Mouse (Mus musculus): ENCODE measurements at regions not wholly inside any gene's neighbourhood (a gene's known extent, or its start where the extent isn't known, plus 50 kb on each side); places are given as distances from the start of the nearest gene placed in this dataset.

GRCm38 (mm10) chrX:143462632-143463031 is 55.8 kb upstream of the Pak3 start:
- Histone ChIP-seq H3K4me3 (ENCODE audit: control insufficient read depth in 1 of 2, insufficient read depth in 1 of 2, low read depth in 2 of 2, low read length in 2 of 2) (no peak overlapping the region), H3K27ac (ENCODE audit: control insufficient read depth, low read depth, low read length) (no peak overlapping the region), H3K9ac (ENCODE audit: control insufficient read depth, low read depth, low read length, poor library complexity, severe bottlenecking) (no peak overlapping the region), H3K27me3 (ENCODE audit: control insufficient read depth in 1 of 2, insufficient read depth in 2 of 2, low read length in 2 of 2) (no peaks in the 10 kb centered on the region), H3K79me2 (ENCODE audit: control insufficient read depth, insufficient read depth, low read length, poor library complexity) (no peaks in the 10 kb centered on the region), H3K4me1 (ENCODE audit: control insufficient read depth in 1 of 2, insufficient read depth in 2 of 2, low read length in 2 of 2) (no peaks in the 10 kb centered on the region), H3K9me3 (replicated peaks; ENCODE audit: insufficient read depth, low read length) (no peaks in the 10 kb centered on the region), H3K36me3 (ENCODE audit: control insufficient read depth in 1 of 2, insufficient read depth in 2 of 2, low read length in 2 of 2) (no peaks in the 10 kb centered on the region)
- no peak for DNase-seq (ENCODE audit: low read depth, low spot score)
- no peak for TF ChIP-seq POLR2A (IDR thresholded peaks at IDR 0.05; ENCODE audit: control insufficient read depth in 1 of 2, insufficient read depth in 1 of 2, low read depth in 1 of 2, low read length in 2 of 2, poor library complexity in 1 of 2)
- TF ChIP-seq TAL1 (IDR thresholded peaks at IDR 0.05; ENCODE audit: low read length), result no peak
- TF ChIP-seq SMC3 (IDR thresholded peaks at IDR 0.05; ENCODE audit: low read depth, low read length), result peak; percentile 37
- TF ChIP-seq HCFC1 (IDR thresholded peaks at IDR 0.05; ENCODE audit: low read depth, low read length), result no peak
- TF ChIP-seq MAZ (IDR thresholded peaks at IDR 0.05; ENCODE audit: low read depth, low read length), result no peak
- TF ChIP-seq UBTF (IDR thresholded peaks at IDR 0.05; ENCODE audit: borderline replicate concordance, insufficient read depth, low read depth, low read length), result no peak
- TF ChIP-seq MYB (IDR thresholded peaks at IDR 0.05; ENCODE audit: low read depth, low read length), result no peak
- no peak for TF ChIP-seq EP300 (IDR thresholded peaks at IDR 0.05; ENCODE audit: low read depth in 1 of 2, low read length in 2 of 2)
- TF ChIP-seq MAX (IDR thresholded peaks at IDR 0.05; ENCODE audit: low read length), result no peak
- no peak for TF ChIP-seq ZNF384 (IDR thresholded peaks at IDR 0.05; ENCODE audit: low read depth, low read length)
- TF ChIP-seq MYC (IDR thresholded peaks at IDR 0.05; ENCODE audit: low read depth, low read length), result no peak
- TF ChIP-seq POLR2AphosphoS5 (IDR thresholded peaks at IDR 0.05; ENCODE audit: borderline replicate concordance, low read depth, low read length), result no peak
- no peak for TF ChIP-seq USF1 (IDR thresholded peaks at IDR 0.05; ENCODE audit: low read depth, low read length)
- no peak for TF ChIP-seq JUND (IDR thresholded peaks at IDR 0.05; ENCODE audit: low read depth, low read length)
- no peak for TF ChIP-seq ZMIZ1 (IDR thresholded peaks at IDR 0.05; ENCODE audit: low read depth, low read length)
- no peak for TF ChIP-seq SIN3A (IDR thresholded peaks at IDR 0.05; ENCODE audit: low read length)
- TF ChIP-seq GATA1 (IDR thresholded peaks at IDR 0.05; ENCODE audit: low read depth, low read length), result no peak
- peak; percentile 9; the same call in 1 of the 2 replicates for TF ChIP-seq RAD21 (IDR thresholded peaks at IDR 0.05; ENCODE audit: low read depth, low read length)
- TF ChIP-seq NRF1 (IDR thresholded peaks at IDR 0.05; ENCODE audit: insufficient read depth, low read depth, low read length, poor library complexity, severe bottlenecking), result no peak
- peak in 2 of 3 experiments; percentile 8 to 28; a peak in 2 of 6 replicates for TF ChIP-seq CTCF (IDR thresholded peaks at IDR 0.05 in 2 of 3, conservative IDR thresholded peaks at IDR 0.05 in 1 of 3; ENCODE audit: control insufficient read depth in 1 of 3, insufficient read depth in 1 of 3, low read depth in 2 of 3, low read length in 3 of 3, poor library complexity in 1 of 3, severe bottlenecking in 1 of 3)

- H3K36me3 ChIP-seq (ENCODE audit: control insufficient read depth in 1 of 2, insufficient read depth in 2 of 2, low read length in 2 of 2), result no peaks in the 10 kb centered on the region
- TF ChIP-seq POLR2AphosphoS5 (IDR thresholded peaks at IDR 0.05; ENCODE audit: borderline replicate concordance, low read depth, low read length), result no peak
- no peak for TF ChIP-seq SIN3A (IDR thresholded peaks at IDR 0.05; ENCODE audit: low read length)
- no peak for TF ChIP-seq MAZ (IDR thresholded peaks at IDR 0.05; ENCODE audit: low read depth, low read length)
- TF ChIP-seq SMC3 (IDR thresholded peaks at IDR 0.05; ENCODE audit: low read depth, low read length), result peak; percentile 43
- no peak for TF ChIP-seq ETS1 (IDR thresholded peaks at IDR 0.05; ENCODE audit: low read depth, low read length)
- TF ChIP-seq USF1 (IDR thresholded peaks at IDR 0.05; ENCODE audit: low read depth, low read length), result no peak
- TF ChIP-seq POLR2AphosphoS2 (IDR thresholded peaks at IDR 0.05; ENCODE audit: low read length), result no peak
- peak; percentile 38 to 58 (median 57) for TF ChIP-seq CTCF (IDR thresholded peaks at IDR 0.05 in 2 of 3, conservative IDR thresholded peaks at IDR 0.05 in 1 of 3; ENCODE audit: control insufficient read depth in 1 of 3, insufficient read depth in 1 of 3, low read depth in 2 of 3, low read length in 3 of 3, poor library complexity in 1 of 3, severe bottlenecking in 1 of 3)
- no peak for TF ChIP-seq E2F4 (IDR thresholded peaks at IDR 0.05; ENCODE audit: borderline replicate concordance, low read depth, low read length)
- peak; percentile 42 for TF ChIP-seq RAD21 (IDR thresholded peaks at IDR 0.05; ENCODE audit: low read depth, low read length)
- H3K4me1 ChIP-seq (ENCODE audit: control insufficient read depth in 1 of 2, insufficient read depth in 2 of 2, low read length in 2 of 2), result no peaks in the 10 kb centered on the region
- no peaks in the 10 kb centered on the region for H3K27me3 ChIP-seq (ENCODE audit: control insufficient read depth in 1 of 2, insufficient read depth in 2 of 2, low read length in 2 of 2)
- H3K79me2 ChIP-seq (ENCODE audit: control insufficient read depth, insufficient read depth, low read length, poor library complexity), result no peaks in the 10 kb centered on the region
- peak; percentile 20 for DNase-seq (ENCODE audit: low read depth, low spot score)
- H3K9me3 ChIP-seq (replicated peaks; ENCODE audit: insufficient read depth, low read length), result no peaks in the 10 kb centered on the region
- H3K27ac ChIP-seq (ENCODE audit: control insufficient read depth, low read depth, low read length), result no peak overlapping the region
- no peak overlapping the region for H3K4me3 ChIP-seq (ENCODE audit: control insufficient read depth in 1 of 2, insufficient read depth in 1 of 2, low read depth in 2 of 2, low read length in 2 of 2)
- H3K9ac ChIP-seq (ENCODE audit: control insufficient read depth, low read depth, low read length, poor library complexity, severe bottlenecking), result no peak overlapping the region
These were observed 54.7 kb upstream of the Chrdl1 start for GRCm38 (mm10) chrX:143448636-143449346.

All from MEL (cell line).